Mouse (Mus musculus): Measurements from ENCODE around the gene Pomgnt2.

Pomgnt2 gene

DNA sequence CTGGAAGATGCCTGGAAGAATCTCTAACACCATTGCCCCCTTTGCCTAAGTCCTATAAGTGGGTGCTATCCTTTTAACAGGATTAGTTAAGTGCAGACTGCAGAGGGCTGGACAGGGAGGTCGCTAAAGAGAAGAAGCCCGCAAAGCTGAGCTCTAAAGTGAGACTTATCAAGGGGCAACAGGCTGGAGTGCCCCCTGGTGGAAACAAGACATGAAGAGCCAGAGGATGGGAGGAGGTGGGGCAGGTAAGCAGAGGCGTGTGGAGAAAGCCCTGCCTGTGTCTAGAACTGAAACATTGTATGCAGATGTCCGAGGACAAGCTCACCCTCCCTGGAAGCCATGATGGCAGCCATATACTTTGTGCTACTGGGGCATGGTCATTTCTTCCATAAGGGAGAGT is 16.7 kb upstream of the Pomgnt2 start:
- DNase-seq (ENCODE audit: low spot score in 2 of 2): no peak

DNA sequence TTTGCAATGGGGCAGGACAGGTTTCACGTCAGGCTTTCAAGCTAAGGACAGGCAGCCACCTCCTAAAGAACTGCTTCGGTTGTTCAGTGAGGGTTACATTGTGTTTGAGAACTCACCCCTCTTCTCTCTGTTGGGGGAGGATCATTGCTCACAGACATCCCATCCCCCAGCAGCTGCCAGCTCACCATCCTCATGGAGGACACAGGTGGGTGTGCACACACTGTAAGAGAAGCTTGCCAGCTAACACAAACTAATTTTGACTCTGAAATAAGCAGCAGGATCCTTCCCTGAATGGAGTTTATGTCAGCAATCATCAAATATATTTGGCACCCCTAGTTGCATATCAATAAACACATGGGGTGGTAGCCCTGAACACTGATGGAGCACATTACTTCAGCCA is 15.9 kb upstream of the Pomgnt2 start:
- no peak for DNase-seq (ENCODE audit: low spot score in 2 of 2)

- DNase-seq (ENCODE audit: low spot score in 2 of 2): no peak
These were observed 13.8 kb upstream of the Pomgnt2 start for GRCm38 (mm10) chr9:122010751-122011150.

DNA sequence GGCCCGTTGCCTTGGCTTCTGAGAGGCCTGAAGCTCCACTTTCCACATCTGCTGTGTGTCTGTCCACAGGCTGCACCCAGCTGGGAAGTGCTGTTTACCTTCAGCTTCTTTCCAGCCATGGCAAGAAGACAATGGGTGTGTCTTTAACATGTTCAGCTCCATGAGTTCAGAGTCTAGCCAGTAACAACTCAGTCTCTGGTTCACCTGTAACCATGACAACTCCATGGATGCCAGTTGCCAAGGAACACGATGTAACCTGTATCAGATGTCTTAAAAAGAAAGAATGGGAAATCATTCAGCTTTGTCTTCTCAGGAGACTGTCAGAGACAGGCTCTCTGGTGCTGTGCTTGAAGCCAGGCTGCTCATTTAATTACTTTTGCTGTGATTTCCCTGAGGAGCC is 12.0 kb upstream of the Pomgnt2 start:
- DNase-seq (ENCODE audit: low spot score in 2 of 2): no peak

DNA sequence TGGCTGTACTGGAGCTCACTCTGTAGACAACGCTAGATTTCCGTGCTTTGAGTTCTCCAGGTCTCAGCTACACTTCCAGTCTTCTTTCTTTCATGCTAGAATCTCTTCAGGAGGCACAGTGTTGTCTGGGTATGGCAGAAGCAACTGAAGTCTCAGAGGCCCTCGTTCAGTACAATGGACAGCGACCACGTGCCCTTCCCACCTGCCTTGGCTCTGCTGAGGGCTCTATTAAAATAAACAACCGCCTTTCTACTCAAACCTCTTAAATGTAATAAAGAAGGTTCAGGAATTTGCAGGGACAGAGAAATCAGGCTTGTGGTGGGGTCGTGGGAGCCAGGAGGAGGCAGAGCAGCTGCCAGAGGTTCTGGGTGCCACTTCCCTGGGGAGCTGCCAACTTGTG is 9.7 kb upstream of the Pomgnt2 start:
- DNase-seq (ENCODE audit: low spot score in 2 of 2): peak in 1 of 2 experiments; percentile 68

DNA sequence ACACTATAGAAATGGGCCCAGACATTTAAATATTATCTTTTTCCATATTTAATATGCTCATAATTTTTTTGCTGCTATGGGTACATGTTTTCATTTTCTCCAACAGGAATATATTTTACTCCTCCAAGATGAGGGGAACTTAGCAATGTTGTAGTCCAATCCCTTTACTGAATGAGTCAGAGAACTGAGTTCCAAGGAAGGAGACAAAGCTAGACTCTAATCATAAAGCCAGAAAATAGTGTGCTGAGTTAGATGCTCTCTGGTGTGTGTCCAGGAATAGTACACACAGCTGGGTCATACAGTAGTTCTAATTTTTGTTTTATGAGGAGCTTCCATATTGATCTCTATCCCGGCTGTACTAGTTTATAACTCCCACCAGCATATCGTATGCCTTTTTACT is 9.3 kb upstream of the Pomgnt2 start:
- DNase-seq (ENCODE audit: low spot score in 2 of 2): no peak

- DNase-seq (ENCODE audit: low spot score in 2 of 2): no peak
These were observed 1.1 kb upstream of the Pomgnt2 start for GRCm38 (mm10) chr9:121997978-121998377.

- peak in 1 of 2 experiments; percentile 67 for DNase-seq (ENCODE audit: low spot score in 2 of 2)
These were observed 1.3 kb downstream of the Pomgnt2 start for GRCm38 (mm10) chr9:121995508-121996131.

DNA sequence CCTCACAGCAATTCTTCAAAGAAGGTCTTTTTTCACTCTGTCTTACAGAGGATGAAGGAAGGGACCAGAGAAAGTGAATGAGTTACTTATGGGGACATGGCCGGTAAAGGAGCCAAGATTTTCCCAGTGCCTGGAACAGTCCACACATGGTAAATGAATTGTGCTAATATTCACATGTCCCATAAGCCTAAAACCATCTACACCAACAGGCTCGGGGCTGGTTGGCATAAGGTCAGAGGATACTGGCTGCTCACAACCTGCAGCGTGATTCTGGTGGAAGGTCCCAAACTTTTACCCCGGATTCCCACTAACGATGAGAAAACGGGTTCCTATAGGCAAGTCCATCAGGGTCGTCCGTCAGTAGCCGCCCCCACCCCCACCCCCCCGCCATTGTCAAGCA is 1.8 kb downstream of the Pomgnt2 start:
- no peak for DNase-seq (ENCODE audit: low spot score in 2 of 2)

DNA sequence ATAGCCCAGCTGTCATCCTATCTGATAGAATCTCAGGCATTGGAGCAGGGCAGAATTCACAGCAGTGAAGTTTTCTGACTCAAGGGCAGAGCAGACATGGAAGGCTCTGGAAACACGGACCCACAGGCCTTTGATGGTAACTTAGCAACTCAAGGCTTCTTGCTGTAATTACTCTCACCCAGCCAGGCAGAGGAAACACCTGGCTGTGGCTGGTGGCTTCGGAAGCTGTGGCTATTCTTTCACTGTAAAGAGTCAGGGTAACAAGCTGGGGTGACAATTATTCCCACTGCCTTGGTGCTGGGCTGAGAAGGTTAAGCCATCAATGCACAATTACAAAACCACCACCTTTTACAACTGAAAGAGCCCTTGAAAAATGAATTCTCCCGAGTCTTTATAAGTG is 3.9 kb downstream of the Pomgnt2 start:
- no peak for DNase-seq (ENCODE audit: low spot score in 2 of 2)

DNA sequence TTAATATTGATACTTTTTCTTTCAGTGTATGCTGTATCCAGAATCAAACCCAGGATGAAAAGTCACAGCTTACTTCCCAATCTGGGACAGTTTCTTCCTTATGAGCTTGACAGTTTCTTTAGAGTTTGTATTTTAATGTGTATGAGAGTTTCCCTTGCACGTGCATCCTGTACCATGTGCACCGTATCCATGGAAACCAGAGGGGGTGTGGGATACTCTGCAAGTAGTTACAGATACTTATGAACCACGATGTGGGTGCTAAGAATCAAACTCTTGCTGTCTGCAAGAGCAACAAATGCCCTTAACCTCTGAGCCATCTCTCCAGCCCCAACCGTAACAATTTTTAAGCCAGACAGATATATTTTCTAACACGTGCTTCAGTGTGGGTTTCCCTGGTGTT is 5.9 kb downstream of the Pomgnt2 start:
- no peak for DNase-seq (ENCODE audit: low spot score in 2 of 2)

GRCm38 (mm10) chr9:121989536-121989935 is 7.4 kb downstream of the Pomgnt2 start:
- DNase-seq (ENCODE audit: low spot score in 2 of 2): no peak

DNA sequence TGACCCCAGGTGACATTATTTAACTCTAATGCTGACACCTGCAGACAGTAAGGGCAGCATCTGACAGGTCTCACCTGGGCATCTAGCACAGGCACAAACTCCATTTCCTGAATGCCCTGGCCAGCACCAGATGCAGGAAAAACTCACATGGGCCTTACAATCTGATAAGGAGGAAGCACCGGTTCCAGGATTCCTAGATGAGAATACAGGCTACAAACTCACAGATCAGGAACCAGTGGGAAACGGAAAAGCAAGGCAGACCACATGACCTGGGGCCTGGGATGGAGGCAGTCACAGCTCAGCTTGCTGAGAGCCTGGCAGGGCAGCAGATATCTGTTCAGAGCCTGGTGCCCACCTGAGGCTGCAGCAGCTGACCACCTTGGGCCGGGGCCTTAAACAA is 8.0 kb downstream of the Pomgnt2 start:
- DNase-seq (ENCODE audit: low spot score in 2 of 2): no peak

- DNase-seq (ENCODE audit: low spot score in 2 of 2): peak; percentile 66 to 87
These were observed 12.1 kb downstream of the Pomgnt2 start for GRCm38 (mm10) chr9:121984465-121985461.

DNA sequence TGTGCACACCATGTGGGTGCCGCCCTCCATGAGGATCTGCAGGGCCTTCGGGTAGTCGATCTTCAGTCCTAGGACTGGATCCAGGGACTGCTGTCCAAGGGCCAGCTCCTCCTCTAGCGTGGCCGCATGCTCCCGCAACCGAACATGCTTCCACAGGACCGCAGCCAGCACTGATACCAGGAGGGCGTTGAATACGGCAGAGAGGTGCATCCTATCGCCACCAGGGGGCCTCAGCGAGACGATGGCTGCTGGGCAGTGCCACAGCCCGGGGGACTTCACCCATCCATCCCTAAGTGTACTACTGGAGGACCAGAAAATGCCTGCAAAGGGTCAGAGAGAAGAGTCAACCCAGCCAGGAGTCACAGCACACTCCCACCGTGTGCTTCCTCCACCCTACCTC is 13.4 kb downstream of the Pomgnt2 start:
- DNase-seq (ENCODE audit: low spot score in 2 of 2): peak; percentile 57 to 87

- DNase-seq (ENCODE audit: low spot score in 2 of 2): no peak
These were observed 14.2 kb downstream of the Pomgnt2 start for GRCm38 (mm10) chr9:121982665-121983064.

- no peak for DNase-seq (ENCODE audit: low spot score in 2 of 2)
These were observed 14.7 kb downstream of the Pomgnt2 start for GRCm38 (mm10) chr9:121982214-121982613.

DNA sequence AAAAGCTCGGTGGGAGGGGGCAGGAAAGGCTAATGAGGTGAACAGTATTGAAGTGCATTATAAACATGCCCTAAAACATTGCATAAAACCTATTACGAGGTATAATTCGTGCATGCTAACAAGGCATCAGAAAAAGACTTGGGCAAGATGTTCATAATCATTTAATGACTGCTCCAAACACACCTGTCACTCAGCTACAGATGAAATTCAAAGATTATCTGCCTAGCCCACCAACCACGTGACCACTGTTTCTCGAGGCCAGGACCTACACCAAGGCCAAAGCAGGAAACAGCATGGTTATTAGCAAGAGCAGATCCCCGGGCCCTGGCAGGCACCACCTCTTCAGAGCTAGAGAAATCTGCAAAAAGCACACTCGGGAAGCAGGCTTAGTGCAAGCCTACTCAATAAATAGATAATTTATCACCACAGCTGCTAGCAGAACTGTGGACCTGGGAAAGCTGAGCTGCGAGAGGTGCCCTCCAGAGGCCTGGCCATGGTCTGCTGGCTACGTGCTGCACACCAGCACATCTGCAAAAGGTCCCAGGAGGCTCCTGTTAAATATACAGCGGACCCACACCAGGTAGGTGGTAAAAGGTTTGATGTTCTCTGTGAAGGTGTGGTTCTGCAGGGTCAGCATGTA is 15.3 kb downstream of the Pomgnt2 start:
- no peak for DNase-seq (ENCODE audit: low spot score in 2 of 2)

- DNase-seq (ENCODE audit: low spot score in 2 of 2): no peak
These were observed 15.9 kb downstream of the Pomgnt2 start for GRCm38 (mm10) chr9:121981046-121981445.

- DNase-seq (ENCODE audit: low spot score in 2 of 2): no peak
These were observed 21.6 kb downstream of the Pomgnt2 start for GRCm38 (mm10) chr9:121975321-121975720.

DNA sequence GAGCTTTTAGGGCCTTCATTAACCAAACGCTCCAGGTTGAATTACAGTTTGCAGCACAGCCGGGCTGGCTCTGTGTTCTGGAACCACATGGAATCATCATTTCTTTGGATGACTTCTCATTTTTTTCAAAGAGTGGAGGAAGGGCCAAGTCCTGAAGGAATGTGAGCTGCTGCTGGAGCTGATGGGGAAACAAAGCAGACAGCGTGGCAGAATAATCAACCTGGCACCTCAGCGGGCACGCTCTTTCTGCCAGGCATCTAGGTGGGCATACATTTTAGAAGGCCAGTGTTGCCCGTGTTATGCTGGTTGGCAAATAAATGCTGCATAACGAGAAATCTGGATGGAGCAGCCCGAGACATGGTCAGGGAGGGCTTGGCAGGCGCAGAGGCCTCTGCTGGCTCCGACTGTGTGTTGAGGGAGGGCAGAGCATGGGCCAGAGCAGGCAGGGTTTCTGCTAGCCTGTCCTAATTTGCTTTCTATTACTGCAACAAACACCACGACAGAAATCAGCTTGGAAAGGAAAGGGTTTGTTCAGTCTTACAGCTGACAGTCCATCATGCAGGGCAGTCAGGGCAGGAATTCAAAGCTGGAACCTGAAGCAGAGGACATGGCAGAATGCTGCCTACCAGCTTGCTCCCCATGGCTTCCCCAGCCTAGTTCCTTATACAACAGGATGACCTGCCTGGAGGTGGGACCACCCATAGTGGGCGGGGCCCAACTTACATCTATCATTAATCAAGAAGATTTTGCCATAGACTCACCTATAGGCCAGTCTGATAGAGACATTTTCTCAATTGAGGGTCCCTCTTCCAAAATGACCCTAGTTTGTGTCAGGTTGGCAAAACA is 22.5 kb downstream of the Pomgnt2 start:
- DNase-seq (ENCODE audit: low spot score in 2 of 2): no peak

- no peak for DNase-seq (ENCODE audit: low spot score in 2 of 2)
These were observed 23.7 kb downstream of the Pomgnt2 start for GRCm38 (mm10) chr9:121973207-121973606.
